9 mouse cellular contexts compared by ENCODE assay signal in genomic region chr11:57688179-57688929, GRCm38 (mm10). TPM values are rescaled to one million over a fixed set of nuclear protein-coding genes. Genes with fewer than 3 reads are reported as not detected.
DNase-seq lines count a peak whose midpoint lies in the region; ATAC-seq lines count a peak whose summit lies in the region.
"Had no signal": no experiment of that assay in that cellular context is flagged by ENCODE, and none has a peak within 500 bp of the region (broad histone marks: within the 10 kb centered on the region; RNA-seq: fewer than 3 reads in every experiment).

No protein-coding gene starts in this region.

- H3K9ac ChIP-seq in heart, embryonic 11.5 days (ENCODE audit: low read depth, low read length) = no peak overlapping the region
- no peak overlapping the region for H3K9ac ChIP-seq in forebrain, embryonic 13.5 days
- H3K9ac ChIP-seq in midbrain, embryonic 15.5 days = no peak overlapping the region

- DNase-seq in heart, adult 18-20 months = peak; percentile 50 to 79
- DNase-seq in kidney, postnatal 14 days = peak; percentile 43
- peak; percentile 50 to 70 for DNase-seq in lung, postnatal 4 days
- no peak for DNase-seq in T-cell, adult 2 months (ENCODE audit: low spot score)
- DNase-seq: cerebellum, adult 18-20 months had no signal

- H3K4me2 ChIP-seq in heart, embryonic 11.5 days = no peak overlapping the region
- H3K4me2 ChIP-seq in forebrain, embryonic 13.5 days = no peak overlapping the region
- H3K4me2 ChIP-seq in midbrain, embryonic 15.5 days = no peak overlapping the region

- H3K9me3 ChIP-seq in heart, embryonic 11.5 days (replicated peaks; ENCODE audit: control insufficient read depth, low read length) = no peaks in the 10 kb centered on the region
- no peaks in the 10 kb centered on the region for H3K9me3 ChIP-seq in forebrain, embryonic 13.5 days (replicated peaks)
- no peaks in the 10 kb centered on the region for H3K9me3 ChIP-seq in midbrain, embryonic 15.5 days

- ATAC-seq in heart, embryonic 11.5 days (replicated peaks; ENCODE audit: insufficient number of reproducible peaks, low FRiP score, low TSS enrichment) = no peak; the same call in 1 of the 2 replicates
- peak; percentile 44 for ATAC-seq in granulocyte monocyte progenitor cell, adult 5-6 weeks (replicated peaks; ENCODE audit: poor library complexity, severe bottlenecking)
- no peak for ATAC-seq in forebrain, embryonic 13.5 days
- ATAC-seq in midbrain, embryonic 15.5 days (replicated peaks) = no peak

- 45% methylated on average over 14 of the region's 14 CpGs for WGBS in heart, embryonic 11.5 days (ENCODE audit: insufficient replicate concordance)
- WGBS in forebrain, embryonic 13.5 days = 91% methylated on average over 14 of the region's 14 CpGs
- WGBS in midbrain, embryonic 15.5 days = 86% methylated on average over 14 of the region's 14 CpGs

- peaks cover 40% of the 10 kb centered on the region for H3K4me1 ChIP-seq in heart, embryonic 11.5 days (ENCODE audit: control insufficient read depth, insufficient read depth, low read length)
- peaks cover 36% of the 10 kb centered on the region for H3K4me1 ChIP-seq in forebrain, embryonic 13.5 days
- peaks cover 42% of the 10 kb centered on the region for H3K4me1 ChIP-seq in midbrain, embryonic 15.5 days

- H3K27me3 ChIP-seq in heart, embryonic 11.5 days (ENCODE audit: control insufficient read depth, insufficient read depth, low read length) = no peaks in the 10 kb centered on the region
- H3K27me3 ChIP-seq in forebrain, embryonic 13.5 days = no peaks in the 10 kb centered on the region
- H3K27me3 ChIP-seq in midbrain, embryonic 15.5 days (replicated peaks) = no peaks in the 10 kb centered on the region

- no peak overlapping the region for H3K27ac ChIP-seq in heart, embryonic 11.5 days (ENCODE audit: low read depth, low read length)
- no peak overlapping the region for H3K27ac ChIP-seq in forebrain, embryonic 13.5 days
- no peak overlapping the region for H3K27ac ChIP-seq in midbrain, embryonic 15.5 days

- no peak overlapping the region for H3K4me3 ChIP-seq in heart, embryonic 11.5 days (ENCODE audit: low read depth, low read length)
- no peak overlapping the region for H3K4me3 ChIP-seq in forebrain, embryonic 13.5 days
- no peak overlapping the region for H3K4me3 ChIP-seq in midbrain, embryonic 15.5 days

- no peaks in the 10 kb centered on the region for H3K36me3 ChIP-seq in heart, embryonic 11.5 days (ENCODE audit: control insufficient read depth, insufficient read depth, low read length)
- H3K36me3 ChIP-seq in forebrain, embryonic 13.5 days (ENCODE audit: poor library complexity, severe bottlenecking) = no peaks in the 10 kb centered on the region
- no peaks in the 10 kb centered on the region for H3K36me3 ChIP-seq in midbrain, embryonic 15.5 days (replicated peaks)

RNA-seq across cellular contexts. Expression of gene Galnt10, which starts 43.1 kb away (rescaled TPM):
- 1 to 10 TPM; 7.2 to 8.0 TPM for total RNA-seq in heart, adult 18-20 months (2021)
- polyA plus RNA-seq in heart, embryonic 11.5 days (2014; fragmentation: Nextera tagmentation; extraction: Ambion mirVana) = 7.1 and 10.6 TPM in 2 replicates
- 5.1 and 6.8 TPM in 2 replicates for total RNA-seq in granulocyte monocyte progenitor cell, adult 5-6 weeks (2014; fragmentation: Nextera tagmentation)
- total RNA-seq in granulocyte monocyte progenitor cell, adult 5-6 weeks (2017) = 7.8 and 8.9 TPM in 2 replicates
- polyA plus RNA-seq in forebrain, embryonic 13.5 days (2015; fragmentation: Nextera tagmentation; extraction: Ambion mirVana) = 10.4 and 10.7 TPM in 2 replicates
- polyA plus RNA-seq in midbrain, embryonic 15.5 days (2015; fragmentation: Nextera tagmentation; extraction: Ambion mirVana) = 16.4 and 16.5 TPM in 2 replicates
